Mouse (Mus musculus): ENCODE data around the gene 1700008O03Rik.

Gene 1700008O03Rik

GRCm38 (mm10) chr7:44344622-44345021 is 41.0 kb downstream of the 1700008O03Rik start:
- DNase-seq (ENCODE audit: low read depth), result no peak

GRCm38 (mm10) chr7:44343459-44344015 is 42.1 kb downstream of the 1700008O03Rik start:
- no peak for DNase-seq (ENCODE audit: low read depth)

GRCm38 (mm10) chr7:44341714-44342113 is 43.9 kb downstream of the 1700008O03Rik start:
- DNase-seq (ENCODE audit: low read depth), result no peak

- no peak for DNase-seq (ENCODE audit: low read depth)
Observed at GRCm38 (mm10) chr7:44341119-44341518, 44.5 kb downstream of the 1700008O03Rik start.

GRCm38 (mm10) chr7:44340226-44340625 is 45.4 kb downstream of the 1700008O03Rik start:
- no peak for DNase-seq (ENCODE audit: low read depth)

- no peak for DNase-seq (ENCODE audit: low read depth)
Observed at GRCm38 (mm10) chr7:44337121-44337849, 48.3 kb downstream of the 1700008O03Rik start.

GRCm38 (mm10) chr7:44336046-44337021 is 49.3 kb downstream of the 1700008O03Rik start:
- no peak for DNase-seq (ENCODE audit: low read depth)

GRCm38 (mm10) chr7:44335031-44335878 is 50.4 kb downstream of the 1700008O03Rik start:
- no peak for DNase-seq (ENCODE audit: low read depth)

GRCm38 (mm10) chr7:44334139-44334538 is 51.5 kb downstream of the 1700008O03Rik start:
- no peak for DNase-seq (ENCODE audit: low read depth)

GRCm38 (mm10) chr7:44332336-44332735 is 53.3 kb downstream of the 1700008O03Rik start:
- no peak for DNase-seq (ENCODE audit: low read depth)

GRCm38 (mm10) chr7:44326614-44327013 is 59.0 kb downstream of the 1700008O03Rik start:
- no peak for DNase-seq (ENCODE audit: low read depth)

GRCm38 (mm10) chr7:44322290-44322689 is 63.3 kb downstream of the 1700008O03Rik start:
- no peak for DNase-seq (ENCODE audit: low read depth)

GRCm38 (mm10) chr7:44320886-44321285 is 64.7 kb downstream of the 1700008O03Rik start:
- no peak for DNase-seq (ENCODE audit: low read depth)

GRCm38 (mm10) chr7:44317913-44318312 is 67.7 kb downstream of the 1700008O03Rik start:
- DNase-seq (ENCODE audit: low read depth), result no peak

GRCm38 (mm10) chr7:44312484-44312883 is 73.1 kb downstream of the 1700008O03Rik start:
- DNase-seq (ENCODE audit: low read depth), result no peak

- DNase-seq (ENCODE audit: low read depth), result no peak
Observed at GRCm38 (mm10) chr7:44311713-44312304, 73.8 kb downstream of the 1700008O03Rik start.

- DNase-seq (ENCODE audit: low read depth), result no peak
Observed at GRCm38 (mm10) chr7:44310878-44311712, 74.5 kb downstream of the 1700008O03Rik start.

- no peak for DNase-seq (ENCODE audit: low read depth)
Observed at GRCm38 (mm10) chr7:44310285-44310877, 75.2 kb downstream of the 1700008O03Rik start.
